Mouse (Mus musculus) myocyte (in vitro differentiated cells): ENCODE measurements around the gene Gm17482.

Experiments used
- E2F4 ChIP-seq: IDR thresholded peaks from one replicate; pipeline ENCODE4 v1.6.1; 2011; ENCODE audit warnings: mild to moderate bottlenecking, control low read depth, moderate library complexity; ENCODE audit not compliant: insufficient read depth
- MAX ChIP-seq: IDR thresholded peaks from one replicate; pipeline ENCODE4 v1.6.1; 2011; ENCODE audit warnings: low read depth, mild to moderate bottlenecking, control low read depth
- POLR2A ChIP-seq: IDR thresholded peaks from one replicate; pipeline ENCODE4 v1.6.1; 2011; ENCODE audit warnings: low read depth, mild to moderate bottlenecking, control low read depth, moderate library complexity; ENCODE audit not compliant: insufficient read length
- TCF12 ChIP-seq: IDR thresholded peaks from one replicate; pipeline ENCODE4 v1.6.1; 2011; ENCODE audit warnings: mild to moderate bottlenecking, control low read depth; ENCODE audit not compliant: poor library complexity, insufficient read depth, severe bottlenecking
- USF1 ChIP-seq: IDR thresholded peaks from one replicate; pipeline ENCODE4 v1.6.1; 2011; ENCODE audit warnings: low read depth, mild to moderate bottlenecking, control low read depth, moderate library complexity

GRCm38 (mm10) chr6:115231836-115232235, 4.7 kb downstream of the Gm17482 start:
- TF ChIP-seq POLR2A (no peak), MAX (no peak), TCF12 (no peak), USF1 (no peak), E2F4 (no peak)
